Mouse (Mus musculus) lung, embryonic 15.5 days (tissue): ENCODE data around the gene Galk2. TPM values are rescaled to one million over a fixed set of nuclear protein-coding genes. Genes with fewer than 3 reads are reported as not detected.

ENCODE experiments used
- ATAC-seq: fragments of 200-750 bp; cut with Nextera tagmentation; 2 replicates; pipeline ENCODE4 v1.8.0; 2017; ENCODE audit warnings: moderate number of reproducible peaks, borderline replicate concordance; ENCODE audit not compliant: low FRiP score, low TSS enrichment; ENCODE audit errors: extremely low read depth
- H3K27ac ChIP-seq: fragments of 300-500 bp; sonication (generic); 2 replicates; pipeline ENCODE4 v1.5.1; 2015; ENCODE audit warnings: moderate library complexity, mild to moderate bottlenecking, inconsistent platforms
- H3K27me3 ChIP-seq: fragments of 300-500 bp; sonication (generic); 2 replicates; pipeline ENCODE4 v1.6.1; 2015; ENCODE audit warnings: inconsistent platforms
- H3K36me3 ChIP-seq: fragments of 300-500 bp; sonication (generic); 2 replicates; pipeline ENCODE4 v1.6.1; 2015; ENCODE audit warnings: inconsistent platforms
- H3K4me1 ChIP-seq: fragments of 300-500 bp; sonication (generic); 2 replicates; pipeline ENCODE4 v1.6.1; 2015; ENCODE audit warnings: inconsistent platforms
- H3K4me2 ChIP-seq: fragments of 300-500 bp; sonication (generic); 2 replicates; pipeline ENCODE4 v1.6.1; 2015; ENCODE audit warnings: inconsistent platforms, mild to moderate bottlenecking, moderate library complexity
- H3K4me3 ChIP-seq: fragments of 300-500 bp; sonication (generic); 2 replicates; pipeline ENCODE4 v1.5.1; 2015; ENCODE audit warnings: mild to moderate bottlenecking, inconsistent platforms
- H3K9ac ChIP-seq: fragments of 300-500 bp; sonication (generic); 2 replicates; pipeline ENCODE4 v1.6.1; 2015; ENCODE audit warnings: inconsistent platforms
- H3K9me3 ChIP-seq: fragments of 300-500 bp; sonication (generic); 2 replicates; pipeline ENCODE4 v1.6.1; 2016; ENCODE audit warnings: inconsistent platforms
- WGBS: fragments of 180-500 bp; shearing (Covaris S2); methylation state at CpG from one replicate; pipeline ENCODE4 v1.1.7; 2015; 5-methylcytosine and 5-hydroxymethylcytosine counted together
- polyA plus RNA-seq: library from polyadenylated mRNA; unstranded; fragments of >200 nt; fragmentation: Nextera tagmentation; extraction: Ambion mirVana; gene quantifications from 2 replicates; pipeline ENCODE4 v1.2.1, GENCODE M21; 2015

Gene Galk2
- polyA plus RNA-seq, 1 experiment from 2014 or later: 39.4 TPM

- Histone ChIP-seq H3K4me1 (no peaks in the 10 kb centered on the region), H3K4me3 (no peak overlapping the region), H3K9ac (no peak overlapping the region), H3K27ac (no peak overlapping the region), H3K9me3 (no peaks in the 10 kb centered on the region), H3K4me2 (no peak overlapping the region), H3K27me3 (no peaks in the 10 kb centered on the region), H3K36me3 (peaks cover 5% of the 10 kb centered on the region)
- WGBS: 85% methylated on average over 3 of the region's 3 CpGs
- no peak for ATAC-seq
These were observed 70.5 kb downstream of the Galk2 start for GRCm38 (mm10) chr2:125929396-125929795.

DNA sequence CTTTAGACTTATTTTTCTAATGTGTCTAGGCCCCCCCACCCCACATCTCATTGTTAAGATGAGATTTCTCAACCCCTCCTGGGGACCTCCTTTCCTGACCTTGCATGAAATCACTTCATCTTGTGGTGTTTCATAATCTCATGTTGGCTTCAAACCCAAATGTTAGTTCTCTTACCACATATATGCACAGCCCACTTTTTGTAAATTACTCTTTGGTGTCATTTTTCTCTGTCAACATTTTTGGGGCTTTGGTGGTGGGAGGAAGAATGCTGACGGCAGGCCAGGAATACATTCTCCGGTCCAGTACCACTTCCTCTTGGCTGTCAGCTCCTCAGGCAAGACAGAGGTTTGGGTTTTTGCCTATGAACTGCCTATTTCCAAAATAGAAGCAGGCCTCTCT is 71.0 kb downstream of the Galk2 start:
- peaks cover 5% of the 10 kb centered on the region for H3K36me3 ChIP-seq
- H3K4me3 ChIP-seq: no peak overlapping the region
- WGBS: 53% methylated on average over 2 of the region's 2 CpGs
- no peaks in the 10 kb centered on the region for H3K9me3 ChIP-seq
- no peak for ATAC-seq
- H3K27me3 ChIP-seq: no peaks in the 10 kb centered on the region
- H3K4me2 ChIP-seq: no peak overlapping the region
- H3K27ac ChIP-seq: no peak overlapping the region
- no peaks in the 10 kb centered on the region for H3K4me1 ChIP-seq
- no peak overlapping the region for H3K9ac ChIP-seq

DNA sequence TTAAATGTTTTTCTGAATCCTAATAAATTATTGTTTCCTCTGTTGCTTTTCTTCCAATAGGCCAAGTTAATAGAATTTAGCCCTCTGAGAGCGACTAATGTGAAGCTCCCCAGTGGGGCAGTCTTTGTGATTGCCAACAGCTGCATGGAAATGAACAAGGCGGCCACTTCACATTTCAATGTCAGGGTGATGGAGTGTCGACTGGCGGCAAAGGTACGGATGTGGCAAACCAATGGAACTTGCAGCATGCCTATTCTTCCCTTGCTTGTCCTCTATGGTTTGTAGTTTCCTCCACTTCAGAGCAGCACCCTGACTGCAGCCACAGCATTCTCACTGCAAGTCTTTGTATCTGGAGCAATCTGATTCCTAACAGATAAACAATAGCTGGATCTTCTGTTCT is 72.3 kb downstream of the Galk2 start:
- no peak overlapping the region for H3K27ac ChIP-seq
- no peaks in the 10 kb centered on the region for H3K27me3 ChIP-seq
- no peak for ATAC-seq
- 77% methylated on average over 5 of the region's 5 CpGs for WGBS
- H3K4me1 ChIP-seq: no peaks in the 10 kb centered on the region
- peaks cover 5% of the 10 kb centered on the region for H3K36me3 ChIP-seq
- H3K4me3 ChIP-seq: no peak overlapping the region
- no peak overlapping the region for H3K4me2 ChIP-seq
- no peak overlapping the region for H3K9ac ChIP-seq
- no peaks in the 10 kb centered on the region for H3K9me3 ChIP-seq

GRCm38 (mm10) chr2:125932734-125933133 is 73.8 kb downstream of the Galk2 start:
- Histone ChIP-seq H3K4me1 (no peaks in the 10 kb centered on the region), H3K9me3 (no peaks in the 10 kb centered on the region), H3K36me3 (peaks cover 5% of the 10 kb centered on the region), H3K27ac (no peak overlapping the region), H3K9ac (no peak overlapping the region), H3K27me3 (no peaks in the 10 kb centered on the region), H3K4me2 (no peak overlapping the region), H3K4me3 (no peak overlapping the region)
- ATAC-seq: no peak

- Histone ChIP-seq H3K27me3 (no peaks in the 10 kb centered on the region), H3K9ac (no peak overlapping the region), H3K4me1 (peaks cover under 1% of the 10 kb centered on the region; the same call in 1 of the 2 replicates), H3K4me3 (no peak overlapping the region), H3K9me3 (no peaks in the 10 kb centered on the region), H3K36me3 (peaks cover 5% of the 10 kb centered on the region), H3K4me2 (no peak overlapping the region), H3K27ac (no peak overlapping the region)
- no peak for ATAC-seq
- WGBS: 70% methylated on average over 3 of the region's 3 CpGs
These were observed 75.1 kb downstream of the Galk2 start for GRCm38 (mm10) chr2:125933977-125934376.

GRCm38 (mm10) chr2:125936396-125936795 is 77.5 kb downstream of the Galk2 start:
- no peak overlapping the region for H3K27ac ChIP-seq
- no peak overlapping the region for H3K4me2 ChIP-seq
- no peak overlapping the region for H3K9ac ChIP-seq
- ATAC-seq: no peak
- H3K4me3 ChIP-seq: no peak overlapping the region
- H3K9me3 ChIP-seq: no peaks in the 10 kb centered on the region
- WGBS: 58% methylated on average over 5 of the region's 5 CpGs
- peaks cover 5% of the 10 kb centered on the region for H3K36me3 ChIP-seq
- H3K27me3 ChIP-seq: no peaks in the 10 kb centered on the region
- H3K4me1 ChIP-seq: peaks cover 6% of the 10 kb centered on the region

- H3K9me3 ChIP-seq: no peaks in the 10 kb centered on the region
- H3K4me1 ChIP-seq: peaks cover 6% of the 10 kb centered on the region
- H3K27me3 ChIP-seq: no peaks in the 10 kb centered on the region
- H3K4me3 ChIP-seq: no peak overlapping the region
- WGBS: 75% methylated on average over 6 of the region's 6 CpGs
- H3K4me2 ChIP-seq: no peak overlapping the region
- no peak for ATAC-seq
- H3K9ac ChIP-seq: no peak overlapping the region
- H3K27ac ChIP-seq: no peak overlapping the region
- H3K36me3 ChIP-seq: no peaks in the 10 kb centered on the region
These were observed 80.2 kb downstream of the Galk2 start for GRCm38 (mm10) chr2:125938993-125939642.

DNA sequence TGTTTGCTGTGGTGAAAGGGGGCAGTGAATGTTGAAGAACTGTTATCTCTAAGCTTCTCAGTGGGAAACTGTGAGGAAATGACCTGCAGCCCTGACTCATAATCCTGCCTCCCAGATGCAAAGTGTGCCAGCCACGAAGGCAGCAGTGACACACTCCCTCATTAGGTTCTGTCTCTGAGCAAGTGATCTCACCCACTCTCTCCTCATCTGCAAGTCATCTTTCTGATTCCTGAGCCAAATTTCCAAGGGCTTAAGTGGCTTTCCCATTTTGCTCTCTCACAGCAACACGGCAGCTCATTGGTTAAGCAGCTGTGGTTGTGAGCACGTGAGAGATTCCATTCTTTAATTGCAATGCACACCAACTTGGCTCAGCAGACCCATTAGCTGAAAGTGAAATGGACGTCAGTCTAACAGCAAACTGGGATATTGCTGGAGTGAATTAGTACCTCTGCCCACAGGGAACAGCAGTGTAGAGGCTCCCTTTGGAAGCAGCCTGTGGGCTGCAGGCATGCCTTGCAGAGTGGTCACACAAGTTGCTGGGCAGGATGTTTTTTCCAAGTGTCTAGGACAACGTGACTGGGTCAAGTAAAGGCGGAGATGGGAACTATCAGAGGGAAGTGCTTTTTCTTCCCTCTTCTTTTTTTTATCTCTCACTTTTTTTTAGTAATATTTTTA is 82.3 kb downstream of the Galk2 start:
- WGBS: 64% methylated on average over 6 of the region's 6 CpGs
- H3K36me3 ChIP-seq: no peaks in the 10 kb centered on the region
- no peak overlapping the region for H3K27ac ChIP-seq
- no peak overlapping the region for H3K9ac ChIP-seq
- ATAC-seq: no peak
- H3K9me3 ChIP-seq: no peaks in the 10 kb centered on the region
- peaks cover 6% of the 10 kb centered on the region for H3K4me1 ChIP-seq
- no peaks in the 10 kb centered on the region for H3K27me3 ChIP-seq
- H3K4me2 ChIP-seq: no peak overlapping the region
- no peak overlapping the region for H3K4me3 ChIP-seq

DNA sequence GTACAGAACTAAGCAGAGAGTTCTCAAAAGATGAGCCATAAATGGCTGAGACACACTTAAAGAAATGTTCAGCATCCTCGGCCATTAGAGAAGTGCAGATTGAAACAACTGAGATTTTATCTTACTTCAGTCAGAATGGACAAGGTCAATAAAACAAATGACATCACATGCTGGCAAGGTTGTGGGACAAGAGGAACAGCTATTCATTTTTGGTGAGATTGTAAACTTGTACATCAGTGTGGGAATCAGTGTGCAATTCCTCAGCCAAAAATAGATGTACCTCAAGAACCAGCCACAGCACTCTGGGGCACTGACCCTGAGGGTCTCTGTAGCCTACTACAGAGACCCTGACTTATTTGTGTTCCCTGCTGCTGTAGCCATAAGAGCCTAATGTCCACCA is 84.4 kb downstream of the Galk2 start:
- H3K9ac ChIP-seq: no peak overlapping the region
- peaks cover 6% of the 10 kb centered on the region for H3K4me1 ChIP-seq
- H3K27me3 ChIP-seq: no peaks in the 10 kb centered on the region
- H3K36me3 ChIP-seq: no peaks in the 10 kb centered on the region
- H3K4me3 ChIP-seq: no peak overlapping the region
- H3K9me3 ChIP-seq: no peaks in the 10 kb centered on the region
- no peak overlapping the region for H3K27ac ChIP-seq
- ATAC-seq: no peak
- no peak overlapping the region for H3K4me2 ChIP-seq
- WGBS: 61% methylated on average over 1 of the region's 1 CpGs

- ATAC-seq: no peak
- H3K4me2 ChIP-seq: no peak overlapping the region
- WGBS: 86% methylated on average over 2 of the region's 2 CpGs
- H3K9ac ChIP-seq: no peak overlapping the region
- H3K4me3 ChIP-seq: no peak overlapping the region
- no peak overlapping the region for H3K27ac ChIP-seq
- no peaks in the 10 kb centered on the region for H3K9me3 ChIP-seq
- no peaks in the 10 kb centered on the region for H3K4me1 ChIP-seq
- peaks cover 6% of the 10 kb centered on the region; the same call in 1 of the 2 replicates for H3K36me3 ChIP-seq
- H3K27me3 ChIP-seq: no peaks in the 10 kb centered on the region
These were observed 89.3 kb downstream of the Galk2 start for GRCm38 (mm10) chr2:125948195-125948594.

GRCm38 (mm10) chr2:125968811-125969210 is 109.9 kb downstream of the Galk2 start:
- 94% methylated on average over 1 of the region's 1 CpGs for WGBS
- Histone ChIP-seq H3K36me3 (no peaks in the 10 kb centered on the region), H3K27me3 (no peaks in the 10 kb centered on the region), H3K4me2 (no peak overlapping the region), H3K9ac (no peak overlapping the region), H3K4me3 (no peak overlapping the region), H3K27ac (no peak overlapping the region), H3K4me1 (no peaks in the 10 kb centered on the region), H3K9me3 (no peaks in the 10 kb centered on the region)
- no peak for ATAC-seq

- Histone ChIP-seq H3K4me1 (0 out of 2 replicates have a peak, but pooled peaks cover 5% of the 10 kb centered on the region), H3K9me3 (no peaks in the 10 kb centered on the region), H3K9ac (no peak overlapping the region), H3K4me2 (no peak overlapping the region), H3K36me3 (no peaks in the 10 kb centered on the region), H3K4me3 (no peak overlapping the region), H3K27ac (no peak overlapping the region), H3K27me3 (no peaks in the 10 kb centered on the region)
- WGBS: 25% methylated on average over 6 of the region's 6 CpGs
- ATAC-seq: peak; percentile 46; the same call in 1 of the 2 replicates
These were observed 114.3 kb downstream of the Galk2 start for GRCm38 (mm10) chr2:125973207-125973606.
